Mouse (Mus musculus): ENCODE measurements around the gene Iqsec1.

GRCm38 (mm10) chr6:90900302-90900701, 88.2 kb downstream of the Iqsec1 start:
- TF ChIP-seq POLR2A (IDR thresholded peaks at IDR 0.05; ENCODE audit: borderline replicate concordance, extremely low read depth, low read depth, low read length) (no peak), CTCF (IDR thresholded peaks at IDR 0.05; ENCODE audit: insufficient read depth, low read length) (no peak)
